Mouse (Mus musculus) G1E (cell line): ENCODE measurements around the gene Plpp3. TPM values are rescaled to one million over a fixed set of nuclear protein-coding genes. Genes with fewer than 3 reads are reported as not detected.

Experiments
- ATAC-seq: 2 replicates; pipeline ENCODE4 v1.8.0; 2016; ENCODE audit warnings: mild to moderate bottlenecking; ENCODE audit not compliant: insufficient number of reproducible peaks, poor library complexity, low FRiP score, severe bottlenecking; ENCODE audit errors: extremely low read depth
- DNase-seq: peaks from one replicate; pipeline ENCODE4 v3.0.0; 2012; ENCODE audit warnings: low spot score
- H3K27me3 ChIP-seq: 2 replicates; pipeline ENCODE4 v1.6.1; 2012; ENCODE audit warnings: mild to moderate bottlenecking, low read length, inconsistent platforms; ENCODE audit not compliant: insufficient read depth
- H3K36me3 ChIP-seq: replicated peaks from 2 replicates; pipeline ENCODE3; 2012; ENCODE audit warnings: mild to moderate bottlenecking, inconsistent platforms
- H3K4me1 ChIP-seq: 2 replicates; pipeline ENCODE4 v1.6.1; 2012; ENCODE audit warnings: low read depth, low read length, inconsistent platforms, mixed read lengths; ENCODE audit not compliant: insufficient read depth
- H3K4me3 ChIP-seq: 2 replicates; pipeline ENCODE4 v1.5.1; 2012; ENCODE audit warnings: low read depth, mild to moderate bottlenecking, inconsistent platforms, low read length, moderate library complexity, mixed read lengths
- H3K9me3 ChIP-seq: replicated peaks from 2 replicates; pipeline ENCODE4 v1.6.1; 2012; ENCODE audit warnings: inconsistent platforms
- CTCF ChIP-seq: IDR thresholded peaks from 2 replicates; pipeline ENCODE4 v1.5.1; 2012; ENCODE audit warnings: low read depth, low read length, inconsistent platforms, mixed read lengths
- GATA1 ChIP-seq: IDR thresholded peaks from 2 replicates; pipeline ENCODE4 v1.6.1; 2012; ENCODE audit warnings: borderline replicate concordance, low read length, inconsistent platforms, mixed read lengths
- GATA2 ChIP-seq: IDR thresholded peaks from 2 replicates; pipeline ENCODE4 v1.6.1; 2012; ENCODE audit warnings: low read depth, low read length, inconsistent platforms, borderline replicate concordance
- POLR2AphosphoS5 ChIP-seq: IDR thresholded peaks from 2 replicates; pipeline ENCODE4 v1.6.1; 2012; ENCODE audit warnings: low read depth, low read length, inconsistent platforms; ENCODE audit not compliant: insufficient replicate concordance
- TAL1 ChIP-seq: conservative IDR thresholded peaks from 2 replicates; pipeline ENCODE4 v1.6.1; 2012; ENCODE audit warnings: low read depth, low read length, inconsistent platforms, mixed read lengths
- polyA plus RNA-seq: library from polyadenylated mRNA; stranded (reverse); fragments of >175 nt; gene quantifications from 2 replicates; pipeline ENCODE4 v1.2.3, GENCODE M21; 2012
- total RNA-seq, 2 experiments: library from RNA; stranded (forward) in 1 of 2; stranded (reverse) in 1 of 2; fragments of 200-1000 nt in 1 of 2; fragments of >200 nt in 1 of 2; fragmentation: Nextera tagmentation in 1 of 2; gene quantifications; 2 replicates each; pipeline ENCODE4 v1.2.3; 2014 to 2017

The Plpp3 gene
- total and polyA plus RNA-seq, 3 experiments, result not detected

DNA sequence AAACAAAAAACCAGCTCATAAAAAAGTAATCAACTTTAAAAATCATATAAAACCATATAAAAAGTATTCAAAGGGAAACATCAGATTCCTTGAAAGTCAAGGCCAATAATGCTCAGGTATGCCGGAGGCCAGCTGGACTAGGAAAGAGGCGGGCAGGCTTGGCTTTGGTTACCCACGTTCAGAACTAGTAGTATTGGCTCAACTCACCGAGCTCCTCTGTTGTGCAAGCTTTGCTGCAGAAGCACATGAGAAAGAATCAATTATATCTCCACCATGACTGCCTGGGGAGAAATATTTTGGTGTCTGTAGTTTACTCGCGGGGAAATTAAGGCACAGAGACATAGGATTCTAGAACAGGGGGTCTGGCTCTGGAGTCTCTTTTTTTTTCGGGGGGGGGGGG, 866 bp upstream of the Plpp3 start:
- H3K4me1 ChIP-seq, result no peaks in the 10 kb centered on the region
- no peaks in the 10 kb centered on the region for H3K27me3 ChIP-seq
- DNase-seq (no peak), ATAC-seq (no peak)
- TF ChIP-seq GATA1 (no peak), GATA2 (no peak), POLR2AphosphoS5 (no peak), TAL1 (no peak), CTCF (no peak)
- H3K9me3 ChIP-seq, result peaks cover 55% of the 10 kb centered on the region
- no peaks in the 10 kb centered on the region for H3K36me3 ChIP-seq
- no peak overlapping the region for H3K4me3 ChIP-seq

DNA sequence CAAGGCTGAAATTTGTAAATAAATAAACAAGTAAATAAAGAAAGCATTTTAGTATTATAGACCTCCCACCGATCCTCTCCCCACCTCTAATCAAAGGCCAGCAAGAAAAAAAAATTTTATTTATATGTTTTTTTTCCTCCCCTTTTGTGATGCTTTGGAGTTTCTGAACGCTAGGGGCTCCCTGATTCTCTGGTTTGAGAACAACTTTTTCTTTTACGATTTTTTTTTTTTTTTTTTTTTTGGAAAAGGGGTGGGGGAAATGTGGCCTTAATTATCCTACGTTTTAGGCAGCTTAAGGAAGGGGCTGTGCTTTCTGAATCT, 232 bp upstream of the Plpp3 start:
- DNase-seq (no peak), ATAC-seq (no peak)
- Histone ChIP-seq H3K27me3 (no peaks in the 10 kb centered on the region), H3K9me3 (peaks cover 56% of the 10 kb centered on the region), H3K36me3 (no peaks in the 10 kb centered on the region), H3K4me3 (no peak overlapping the region), H3K4me1 (no peaks in the 10 kb centered on the region)
- TF ChIP-seq GATA2, result no peak

DNA sequence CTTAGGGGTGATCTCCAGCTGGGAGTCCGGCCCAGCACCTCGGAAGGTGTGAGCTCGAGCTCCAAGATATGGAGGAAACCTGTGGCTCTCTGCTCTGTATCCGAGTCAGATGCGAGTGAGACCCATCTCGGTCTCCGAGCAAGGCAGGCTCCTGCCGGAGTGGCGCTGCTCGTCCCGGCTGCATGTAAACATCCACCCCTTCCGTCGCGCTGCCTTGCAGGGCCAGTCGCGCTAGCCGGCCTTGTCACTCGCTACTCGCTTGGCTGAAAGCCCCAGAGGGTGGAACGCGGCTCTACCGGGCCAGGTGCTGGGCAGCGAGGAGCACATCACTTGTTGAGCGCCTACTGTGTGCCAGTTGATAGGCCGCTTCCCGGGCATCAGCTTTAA, 1.0 kb downstream of the Plpp3 start:
- H3K4me3 ChIP-seq, result peak overlapping the region; percentile 30; the same call in 1 of the 2 replicates
- TF ChIP-seq TAL1 (no peak), POLR2AphosphoS5 (no peak), GATA2 (no peak), CTCF (no peak), GATA1 (no peak)
- H3K9me3 ChIP-seq, result peaks cover 61% of the 10 kb centered on the region
- no peaks in the 10 kb centered on the region for H3K4me1 ChIP-seq
- DNase-seq (no peak), ATAC-seq (no peak)
- H3K27me3 ChIP-seq, result no peaks in the 10 kb centered on the region
- no peaks in the 10 kb centered on the region for H3K36me3 ChIP-seq

DNA sequence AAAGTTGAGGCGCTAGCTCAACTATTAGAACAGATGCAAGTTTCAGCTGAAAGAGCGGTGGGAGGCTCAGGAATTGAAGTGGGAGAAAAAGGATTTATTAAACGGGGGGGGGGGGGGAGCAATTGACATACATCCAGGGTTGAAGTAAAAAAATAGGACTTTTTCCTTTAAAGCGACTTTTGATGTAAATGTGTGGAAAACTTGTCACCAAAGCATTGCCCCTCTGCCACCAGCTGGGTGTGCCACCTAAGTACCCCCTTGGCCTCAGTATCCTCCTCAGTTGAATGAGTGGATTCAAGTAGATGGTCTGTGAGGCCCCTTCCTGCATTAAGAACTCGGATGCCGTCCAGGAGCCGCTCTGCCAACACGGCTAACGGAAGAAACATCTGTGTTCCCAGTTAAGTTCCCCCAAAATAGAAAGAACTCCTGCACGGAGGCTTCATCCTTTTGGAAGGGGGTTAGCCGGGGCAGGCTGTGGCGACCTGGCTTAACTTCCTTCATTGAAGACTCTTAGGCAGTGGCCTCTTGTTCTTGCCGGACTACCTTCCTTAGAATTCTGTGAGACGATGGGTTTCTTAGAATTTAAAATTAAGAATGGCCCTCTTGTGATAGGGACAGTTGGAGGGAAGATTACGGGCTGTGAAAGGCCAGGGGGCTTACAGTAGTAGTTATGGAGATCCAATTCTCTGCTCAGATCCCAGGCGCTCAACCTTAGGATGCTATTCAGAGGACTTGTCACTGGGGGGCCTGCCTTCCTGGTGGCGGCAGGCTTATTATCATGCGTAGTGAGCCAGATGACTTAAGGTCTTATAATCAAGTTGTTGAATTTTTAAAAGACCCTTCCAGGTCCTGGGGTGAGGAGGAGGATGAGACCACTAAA, 1.7 kb downstream of the Plpp3 start:
- DNase-seq (no peak), ATAC-seq (no peak; the same call in 1 of the 2 replicates)
- Histone ChIP-seq H3K36me3 (no peaks in the 10 kb centered on the region), H3K9me3 (peaks cover 66% of the 10 kb centered on the region), H3K27me3 (no peaks in the 10 kb centered on the region), H3K4me1 (no peaks in the 10 kb centered on the region), H3K4me3 (no peak overlapping the region)
- no peak for TF ChIP-seq TAL1

DNA sequence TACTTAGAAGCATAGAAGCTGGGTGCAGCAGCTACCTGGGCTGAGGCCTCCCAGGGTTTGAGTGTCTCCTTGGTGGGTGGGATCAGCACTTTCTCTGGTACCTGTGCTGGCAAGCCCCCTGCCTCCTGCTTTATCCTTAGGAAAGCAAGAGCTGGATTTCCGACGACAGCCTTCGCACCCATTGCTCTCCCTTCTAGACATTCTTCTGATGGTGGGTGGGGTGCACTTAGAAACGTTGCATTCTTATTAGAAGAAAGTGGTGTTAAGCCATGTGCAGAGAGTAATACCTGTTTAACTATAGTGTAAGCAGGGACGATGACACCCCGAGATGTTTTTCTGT, 2.4 kb downstream of the Plpp3 start:
- H3K4me1 ChIP-seq, result no peaks in the 10 kb centered on the region
- ATAC-seq (no peak), DNase-seq (no peak)
- H3K36me3 ChIP-seq, result no peaks in the 10 kb centered on the region
- no peak for TF ChIP-seq POLR2AphosphoS5
- no peak for TF ChIP-seq GATA2
- TF ChIP-seq GATA1, result no peak
- no peak for TF ChIP-seq TAL1
- no peak for TF ChIP-seq CTCF
- H3K4me3 ChIP-seq, result no peak overlapping the region
- H3K9me3 ChIP-seq, result peaks cover 66% of the 10 kb centered on the region
- H3K27me3 ChIP-seq, result no peaks in the 10 kb centered on the region

DNA sequence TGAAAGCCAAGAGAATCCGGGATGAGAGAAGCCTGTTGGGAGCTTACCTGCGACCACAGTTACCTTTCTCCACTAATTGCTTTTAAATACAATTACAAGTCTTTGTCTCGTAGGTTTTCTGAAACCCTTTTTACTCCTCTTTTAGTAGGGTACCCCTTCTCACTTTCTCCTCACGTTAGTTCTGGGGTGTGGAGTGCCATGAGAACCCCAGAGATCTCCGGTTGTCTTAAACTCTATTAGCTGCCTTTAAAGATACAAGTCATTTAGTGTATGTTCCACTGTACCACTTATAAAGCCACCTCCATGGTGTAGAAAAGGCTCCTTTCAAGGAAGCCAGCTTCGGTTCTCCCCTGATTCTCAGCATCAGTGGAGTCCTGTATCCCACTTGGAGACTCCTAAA, 3.3 kb downstream of the Plpp3 start:
- ATAC-seq, result no peak
- H3K36me3 ChIP-seq, result no peaks in the 10 kb centered on the region
- no peak for TF ChIP-seq POLR2AphosphoS5
- no peak for TF ChIP-seq CTCF
- no peak for TF ChIP-seq TAL1
- TF ChIP-seq GATA2, result no peak
- TF ChIP-seq GATA1, result no peak

DNA sequence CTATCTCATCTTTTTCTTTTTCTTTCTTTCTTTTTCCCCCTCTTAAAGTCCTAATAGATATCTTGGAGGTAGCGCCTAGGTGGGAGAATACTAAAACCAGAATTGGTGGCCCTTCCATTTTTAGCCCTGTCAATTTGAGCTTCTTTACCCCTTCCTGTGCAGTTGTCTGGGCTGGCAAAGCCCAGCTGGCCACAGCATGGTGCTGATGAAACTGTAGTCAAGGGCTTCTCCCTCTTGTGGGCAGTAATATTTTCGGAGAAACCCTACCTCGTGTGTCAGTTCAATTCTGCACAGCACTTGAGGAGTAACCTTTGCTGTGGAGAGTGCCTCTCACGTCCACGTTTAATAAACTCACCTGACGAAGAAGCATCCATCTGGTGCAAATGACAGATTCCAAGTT, 4.9 kb downstream of the Plpp3 start:
- Histone ChIP-seq H3K9me3 (peaks cover 60% of the 10 kb centered on the region), H3K4me3 (no peak overlapping the region), H3K27me3 (no peaks in the 10 kb centered on the region), H3K36me3 (no peaks in the 10 kb centered on the region), H3K4me1 (no peaks in the 10 kb centered on the region)
- TF ChIP-seq CTCF (no peak), POLR2AphosphoS5 (no peak), TAL1 (no peak), GATA1 (no peak), GATA2 (no peak)
- DNase-seq (no peak), ATAC-seq (no peak)

More for the DNA sequence above, 3.3 kb downstream of the Plpp3 start:
- Histone ChIP-seq H3K27me3 (no peaks in the 10 kb centered on the region), H3K4me1 (no peaks in the 10 kb centered on the region), H3K9me3 (peaks cover 63% of the 10 kb centered on the region), H3K4me3 (no peak overlapping the region)
- DNase-seq, result no peak

DNA sequence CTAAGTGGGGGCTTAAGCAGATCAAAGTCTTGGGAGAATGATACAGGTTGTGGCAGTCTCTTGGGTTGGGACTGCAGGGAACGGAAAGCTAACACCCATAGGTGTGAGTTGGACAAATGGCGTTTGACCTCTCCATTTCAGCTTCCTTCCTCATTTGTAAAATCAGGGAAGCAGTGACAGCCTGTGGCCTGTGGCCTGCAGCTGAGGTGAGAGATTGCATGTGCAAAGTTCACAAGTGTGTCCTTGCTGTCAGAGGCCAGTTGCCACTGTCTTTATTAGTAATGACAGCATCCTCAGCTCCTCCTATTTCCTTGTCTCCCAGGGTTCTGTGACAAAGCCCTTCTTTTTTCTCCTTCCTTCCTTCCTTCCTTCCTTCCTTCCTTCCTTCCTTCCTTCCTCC, 5.5 kb downstream of the Plpp3 start:
- Histone ChIP-seq H3K27me3 (no peaks in the 10 kb centered on the region), H3K4me1 (no peaks in the 10 kb centered on the region), H3K4me3 (no peak overlapping the region), H3K36me3 (no peaks in the 10 kb centered on the region), H3K9me3 (peaks cover 56% of the 10 kb centered on the region)
- DNase-seq (no peak), ATAC-seq (no peak)
- TF ChIP-seq TAL1, result no peak
- TF ChIP-seq CTCF, result no peak
- no peak for TF ChIP-seq POLR2AphosphoS5
- TF ChIP-seq GATA2, result no peak
- TF ChIP-seq GATA1, result no peak
